Mouse (Mus musculus) heart, adult 2 months (tissue): Measurements from ENCODE around the gene Fscb. TPM values are rescaled to one million over a fixed set of nuclear protein-coding genes. Genes with fewer than 3 reads are reported as not detected.

ENCODE experiments used
- DNase-seq, 2 experiments: peaks; one replicate each; pipeline ENCODE4 v3.0.0; 2021
- H3K27ac ChIP-seq: fragments of 200-600 bp; 2 replicates; pipeline ENCODE4 v1.8.1; 2022
- H3K27me3 ChIP-seq: fragments of 200-500 bp; 2 replicates; pipeline ENCODE4 v1.6.1; 2012; ENCODE audit warnings: mild to moderate bottlenecking, low read length, inconsistent platforms, mixed read lengths; ENCODE audit not compliant: control insufficient read depth, insufficient read depth
- H3K36me3 ChIP-seq: fragments of 200-500 bp; 2 replicates; pipeline ENCODE4 v1.6.1; 2012; ENCODE audit warnings: low read length, inconsistent platforms; ENCODE audit not compliant: control insufficient read depth, insufficient read depth
- H3K4me1 ChIP-seq: fragments of 200-500 bp; 2 replicates; pipeline ENCODE4 v1.6.1; 2011; ENCODE audit warnings: low read length; ENCODE audit not compliant: control insufficient read depth, insufficient read depth
- H3K4me3 ChIP-seq: fragments of 200-600 bp; 2 replicates; pipeline ENCODE4 v1.8.1; 2022
- H3K79me2 ChIP-seq: fragments of 200-500 bp; replicated peaks from 2 replicates; pipeline ENCODE4 v1.6.1; 2012; ENCODE audit warnings: mild to moderate bottlenecking, inconsistent platforms, low read length, moderate library complexity, mixed read lengths; ENCODE audit not compliant: control insufficient read depth, insufficient read depth
- H3K9ac ChIP-seq: fragments of 200-500 bp; 2 replicates; pipeline ENCODE4 v1.6.1; 2012; ENCODE audit warnings: low read depth, mild to moderate bottlenecking, control low read depth, inconsistent platforms, low read length, mixed read lengths
- CTCF ChIP-seq: fragments of 200-600 bp; IDR thresholded peaks from 2 replicates; pipeline ENCODE4 v1.8.1; 2022; ENCODE audit warnings: antibody characterized with exemption, mild to moderate bottlenecking, moderate library complexity
- EP300 ChIP-seq: fragments of 200-500 bp; IDR thresholded peaks from 2 replicates; pipeline ENCODE4 v1.6.1; 2011; ENCODE audit warnings: low read depth, low read length, control low read depth; ENCODE audit not compliant: insufficient read depth
- POLR2A ChIP-seq: fragments of 200-500 bp; IDR thresholded peaks from 2 replicates; pipeline ENCODE4 v1.6.1; 2011; ENCODE audit warnings: mild to moderate bottlenecking, low read depth, low read length, control low read depth; ENCODE audit not compliant: insufficient read depth
- WGBS: fragments of 180-500 bp; shearing (Covaris S2); methylation state at CpG from one replicate; pipeline ENCODE4 v1.1.7; 2018; 5-methylcytosine and 5-hydroxymethylcytosine counted together
- intact Hi-C: fragments of 180-260 bp; cut with DNase I; formaldehyde crosslinking; loops from one replicate; pipeline ENCODE4 v1.15.1; 2025
- polyA plus RNA-seq: library from polyadenylated mRNA; depleted of rRNA; stranded (reverse); fragments of >200 nt; gene quantifications from 2 replicates; pipeline ENCODE4 v1.2.3, GENCODE M21; 2012
- total RNA-seq, 2 experiments: library from RNA; stranded (reverse); gene quantifications; 2 replicates each; pipeline ENCODE4 v1.2.3; 2021

The Fscb gene
- total and polyA plus RNA-seq, 3 experiments = not detected

- WGBS = 47% methylated on average over 9 of the region's 9 CpGs
- DNase-seq = no peak
Measured at GRCm38 (mm10) chr12:64449911-64450310, 24.6 kb downstream of the Fscb start.

DNA sequence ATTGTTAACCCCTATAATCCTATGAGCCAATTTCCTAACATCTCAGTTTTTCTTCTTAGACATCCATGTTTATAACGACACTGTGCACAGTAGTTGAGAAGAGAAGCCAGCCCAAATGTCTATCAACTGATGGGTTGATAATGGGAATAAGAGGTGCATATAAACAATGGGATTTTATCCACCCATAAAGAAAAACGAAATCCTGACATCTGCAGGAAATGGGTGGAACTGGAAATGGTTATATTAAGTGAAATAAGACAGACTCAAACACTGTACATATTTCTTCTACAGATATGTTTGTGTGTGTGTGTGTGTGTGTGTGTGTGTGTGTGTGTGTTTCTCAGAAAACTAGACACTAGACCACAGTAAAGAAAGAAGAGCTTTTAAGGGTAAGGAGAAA is 37.8 kb downstream of the Fscb start:
- 39% methylated on average over 2 of the region's 2 CpGs for WGBS
- H3K4me3 ChIP-seq = no peak overlapping the region
- DNase-seq = no peak
- no peaks in the 10 kb centered on the region for H3K27me3 ChIP-seq
- H3K36me3 ChIP-seq = no peaks in the 10 kb centered on the region
- H3K9ac ChIP-seq = no peak overlapping the region
- H3K27ac ChIP-seq = no peak overlapping the region
- TF ChIP-seq CTCF = peak; percentile 17; the same call in 1 of the 2 replicates
- no peak for TF ChIP-seq EP300
- TF ChIP-seq POLR2A = no peak
- no peaks in the 10 kb centered on the region for H3K4me1 ChIP-seq
- no peaks in the 10 kb centered on the region for H3K79me2 ChIP-seq
- intact Hi-C loops = no loop called here

More at GRCm38 (mm10) chr12:64449911-64450310, 24.6 kb downstream of the Fscb start:
- Histone ChIP-seq H3K79me2 (no peaks in the 10 kb centered on the region), H3K27ac (no peak overlapping the region), H3K4me1 (no peaks in the 10 kb centered on the region), H3K9ac (no peak overlapping the region), H3K36me3 (no peaks in the 10 kb centered on the region), H3K4me3 (no peak overlapping the region), H3K27me3 (no peaks in the 10 kb centered on the region)
- no peak for TF ChIP-seq CTCF
- TF ChIP-seq POLR2A = no peak
- TF ChIP-seq EP300 = no peak
- intact Hi-C loops = no loop called here
